Mouse (Mus musculus) midbrain, postnatal 0 days (tissue): ENCODE measurements at regions not wholly inside any gene's neighbourhood (a gene's known extent, or its start where the extent isn't known, plus 50 kb on each side); places are given as distances from the start of the nearest gene placed in this dataset.
A peak's percentile ranks its signal among the peaks of the same experiment; 100 is the strongest.

Source experiments
- ATAC-seq: fragments of 200-750 bp; cut with Nextera tagmentation; 2 replicates; pipeline ENCODE4 v1.8.0; 2017; ENCODE audit warnings: moderate number of reproducible peaks, mild to moderate bottlenecking, moderate TSS enrichment, moderate library complexity; ENCODE audit not compliant: low FRiP score
- DNase-seq: peaks from one replicate; pipeline ENCODE4 v3.0.0-alpha.2; 2015; ENCODE audit warnings: low spot score
- H3K27ac ChIP-seq: fragments of 300-500 bp; sonication (generic); 2 replicates; pipeline ENCODE4 v1.5.1; 2014; ENCODE audit warnings: low read depth, mild to moderate bottlenecking, low read length, mixed read lengths
- H3K27me3 ChIP-seq: fragments of 300-500 bp; sonication (generic); 2 replicates; pipeline ENCODE4 v1.6.1; 2014; ENCODE audit warnings: low read length, control low read depth, mixed read lengths; ENCODE audit not compliant: insufficient read depth
- H3K36me3 ChIP-seq: fragments of 300-500 bp; sonication (generic); 2 replicates; pipeline ENCODE4 v1.6.1; 2014; ENCODE audit warnings: low read length, control low read depth, mixed read lengths; ENCODE audit not compliant: insufficient read depth
- H3K4me1 ChIP-seq: fragments of 300-500 bp; sonication (generic); 2 replicates; pipeline ENCODE4 v1.6.1; 2014; ENCODE audit warnings: mild to moderate bottlenecking, control low read depth, antibody characterized with exemption, low read length, mixed read lengths; ENCODE audit not compliant: insufficient read depth
- H3K4me2 ChIP-seq: fragments of 300-500 bp; sonication (generic); 2 replicates; pipeline ENCODE4 v1.6.1; 2014; ENCODE audit warnings: low read depth, mild to moderate bottlenecking, low read length, mixed read lengths; ENCODE audit not compliant: poor library complexity, severe bottlenecking
- H3K4me3 ChIP-seq: fragments of 300-500 bp; sonication (generic); 2 replicates; pipeline ENCODE4 v1.5.1; 2014; ENCODE audit warnings: low read depth, mild to moderate bottlenecking, low read length, moderate library complexity
- H3K9ac ChIP-seq: fragments of 300-500 bp; sonication (generic); replicated peaks from 2 replicates; pipeline ENCODE4 v1.6.1; 2014; ENCODE audit warnings: mild to moderate bottlenecking, low read length, moderate library complexity, mixed read lengths; ENCODE audit not compliant: poor library complexity, severe bottlenecking
- H3K9me3 ChIP-seq: fragments of 300-500 bp; sonication (generic); 2 replicates; pipeline ENCODE4 v1.6.1; 2016; ENCODE audit warnings: low read length, control low read depth
- CTCF ChIP-seq: IDR thresholded peaks from 2 replicates; pipeline ENCODE4 v1.5.1; 2016; ENCODE audit warnings: antibody characterized with exemption, mild to moderate bottlenecking
- WGBS: fragments of 180-500 bp; shearing (Covaris S2); extraction: QIAGEN DNeasy Blood & Tissue Kit; methylation state at CpG from one replicate; pipeline ENCODE4 v1.1.7; 2014; 5-methylcytosine and 5-hydroxymethylcytosine counted together

GRCm38 (mm10) chr14:91889141-91889631 lies 2001.3 kb downstream of the Pcdh9 start:
- Histone ChIP-seq H3K9me3 (no peaks in the 10 kb centered on the region), H3K4me3 (no peak overlapping the region), H3K4me1 (no peaks in the 10 kb centered on the region), H3K36me3 (no peaks in the 10 kb centered on the region), H3K27ac (no peak overlapping the region), H3K27me3 (no peaks in the 10 kb centered on the region), H3K4me2 (no peak overlapping the region), H3K9ac (no peak overlapping the region)
- 48% methylated on average over 9 of the region's 9 CpGs for WGBS
- no peak for TF ChIP-seq CTCF
- DNase-seq, result peak; percentile 76
- no peak; the same call in 1 of the 2 replicates for ATAC-seq

DNA sequence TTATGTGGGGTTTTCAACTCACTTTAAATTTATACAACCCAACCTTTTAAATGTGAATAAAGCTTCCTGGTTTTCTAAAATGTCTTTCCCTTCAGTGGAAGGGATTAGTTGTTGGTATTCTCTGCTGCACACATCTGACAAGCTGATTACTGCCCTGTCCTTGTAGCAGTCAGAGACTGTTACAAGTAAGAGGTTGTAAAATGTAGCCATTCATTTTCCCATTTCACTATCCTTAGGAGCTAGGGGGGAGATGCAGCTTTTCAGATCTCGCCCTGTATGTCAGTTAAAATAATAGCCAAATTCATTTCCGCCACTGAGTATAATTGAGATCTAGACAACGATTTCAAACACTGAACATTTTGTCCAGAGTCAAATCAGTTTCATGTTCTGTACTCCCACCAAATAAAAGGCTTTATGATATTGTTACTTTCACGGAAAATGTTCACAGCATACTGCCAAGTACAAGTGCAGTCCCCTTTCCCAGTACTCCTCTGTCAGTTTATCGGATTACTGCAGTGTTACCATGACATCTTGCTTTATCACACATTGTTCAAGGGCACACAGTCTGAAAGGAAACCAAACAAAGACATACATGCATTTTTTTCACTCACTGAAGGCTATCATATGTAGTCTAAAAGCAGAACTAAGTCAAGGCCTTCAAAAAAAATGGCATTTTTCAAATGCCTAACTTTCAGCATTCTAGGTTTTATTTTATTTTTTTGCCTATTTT lies 2024.4 kb downstream of the Pcdh9 start:
- Histone ChIP-seq H3K27me3 (no peaks in the 10 kb centered on the region), H3K27ac (no peak overlapping the region), H3K4me1 (no peaks in the 10 kb centered on the region), H3K36me3 (no peaks in the 10 kb centered on the region), H3K4me2 (no peak overlapping the region), H3K9me3 (no peaks in the 10 kb centered on the region), H3K9ac (no peak overlapping the region), H3K4me3 (no peak overlapping the region)
- peak; percentile 8 for DNase-seq
- ATAC-seq, result no peak
- WGBS, result 22% methylated on average over 5 of the region's 5 CpGs
- TF ChIP-seq CTCF, result no peak

DNA sequence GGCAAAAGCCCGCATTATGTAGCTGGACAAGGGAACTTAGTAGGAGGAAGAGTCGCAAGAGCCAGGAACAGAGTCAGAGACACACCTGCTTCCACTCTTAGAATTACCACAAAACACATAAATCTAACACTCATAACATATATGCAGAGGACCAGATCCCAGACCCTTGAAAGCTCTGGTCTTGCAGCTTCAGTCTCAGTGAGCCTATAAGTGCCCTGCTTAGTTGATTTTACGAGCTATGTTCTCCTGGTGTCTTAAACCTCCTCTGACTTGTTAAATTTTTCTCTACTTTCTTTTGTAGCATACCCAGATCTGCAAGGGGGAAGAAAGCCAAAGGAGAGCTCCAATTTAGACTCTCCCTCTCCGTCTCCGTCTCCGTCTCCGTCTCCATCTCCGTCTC lies 2038.2 kb downstream of the Pcdh9 start:
- H3K27me3 ChIP-seq, result no peaks in the 10 kb centered on the region
- no peak overlapping the region for H3K27ac ChIP-seq
- H3K36me3 ChIP-seq, result no peaks in the 10 kb centered on the region
- H3K9me3 ChIP-seq, result peaks cover 5% of the 10 kb centered on the region; the same call in 1 of the 2 replicates
- no peak for TF ChIP-seq CTCF
- no peak overlapping the region for H3K4me3 ChIP-seq
- no peak for ATAC-seq
- H3K4me1 ChIP-seq, result no peaks in the 10 kb centered on the region
- H3K4me2 ChIP-seq, result no peak overlapping the region
- WGBS, result 91% methylated on average over 8 of the region's 8 CpGs
- no peak for DNase-seq
- no peak overlapping the region for H3K9ac ChIP-seq
